Mouse (Mus musculus) liver, embryonic 13.5 days (tissue): ENCODE measurements around the gene Slc38a3. TPM values are rescaled to one million over a fixed set of nuclear protein-coding genes. Genes with fewer than 3 reads are reported as not detected.

ENCODE experiments used
- ATAC-seq: fragments of 200-750 bp; cut with Nextera tagmentation; 2 replicates; pipeline ENCODE4 v1.8.0; 2017; ENCODE audit warnings: low read depth, mild to moderate bottlenecking, moderate number of reproducible peaks, moderate library complexity
- DNase-seq: peaks from one replicate; pipeline ENCODE4 v3.0.0; 2022
- H3K27ac ChIP-seq: fragments of 300-500 bp; sonication (generic); 2 replicates; pipeline ENCODE4 v1.5.1; 2015; ENCODE audit warnings: moderate library complexity, mild to moderate bottlenecking, inconsistent platforms
- H3K27me3 ChIP-seq: fragments of 300-500 bp; sonication (generic); 2 replicates; pipeline ENCODE4 v1.6.1; 2015; ENCODE audit warnings: mild to moderate bottlenecking, inconsistent platforms
- H3K36me3 ChIP-seq: fragments of 300-500 bp; sonication (generic); 2 replicates; pipeline ENCODE4 v1.6.1; 2015; ENCODE audit warnings: mild to moderate bottlenecking, inconsistent platforms
- H3K4me1 ChIP-seq: fragments of 300-500 bp; sonication (generic); replicated peaks from 2 replicates; pipeline ENCODE4 v1.6.1; 2015; ENCODE audit warnings: inconsistent platforms
- H3K4me2 ChIP-seq: fragments of 300-500 bp; sonication (generic); 2 replicates; pipeline ENCODE4 v1.6.1; 2015; ENCODE audit warnings: inconsistent platforms, mild to moderate bottlenecking, moderate library complexity
- H3K4me3 ChIP-seq: fragments of 300-500 bp; sonication (generic); replicated peaks from 2 replicates; pipeline ENCODE4 v1.5.1; 2015; ENCODE audit warnings: mild to moderate bottlenecking, inconsistent platforms
- H3K9ac ChIP-seq: fragments of 300-500 bp; sonication (generic); 2 replicates; pipeline ENCODE4 v1.6.1; 2015; ENCODE audit warnings: mild to moderate bottlenecking, inconsistent platforms
- H3K9me3 ChIP-seq: fragments of 300-500 bp; sonication (generic); replicated peaks from 2 replicates; pipeline ENCODE4 v1.6.1; 2016; ENCODE audit warnings: inconsistent platforms
- WGBS: fragments of 180-500 bp; shearing (Covaris S2); methylation state at CpG from one replicate; pipeline ENCODE4 v1.1.7; 2015; ENCODE audit not compliant: insufficient replicate concordance; 5-methylcytosine and 5-hydroxymethylcytosine counted together
- polyA plus RNA-seq: library from polyadenylated mRNA; unstranded; fragments of >200 nt; fragmentation: Nextera tagmentation; extraction: Ambion mirVana; gene quantifications from 2 replicates; pipeline ENCODE4 v1.2.1, GENCODE M21; 2015

Gene Slc38a3
- polyA plus RNA-seq, 1 experiment from 2014 or later = 5.9 TPM

GRCm38 (mm10) chr9:107601275-107601674 is 68.1 kb downstream of the Slc38a3 start:
- Histone ChIP-seq H3K4me3 (no peak overlapping the region), H3K9ac (no peak overlapping the region), H3K36me3 (no peaks in the 10 kb centered on the region), H3K27me3 (peaks cover 51% of the 10 kb centered on the region), H3K9me3 (no peaks in the 10 kb centered on the region), H3K27ac (no peak overlapping the region), H3K4me2 (no peak overlapping the region), H3K4me1 (peaks cover 59% of the 10 kb centered on the region)
- DNase-seq = no peak
- WGBS = 70% methylated on average over 11 of the region's 11 CpGs
- ATAC-seq = no peak

GRCm38 (mm10) chr9:107600745-107601144 is 68.6 kb downstream of the Slc38a3 start:
- Histone ChIP-seq H3K4me2 (no peak overlapping the region), H3K27me3 (peaks cover 45% of the 10 kb centered on the region), H3K4me3 (no peak overlapping the region), H3K27ac (no peak overlapping the region), H3K36me3 (peaks cover 4% of the 10 kb centered on the region; the same call in 1 of the 2 replicates), H3K9me3 (no peaks in the 10 kb centered on the region), H3K9ac (no peak overlapping the region), H3K4me1 (peaks cover 59% of the 10 kb centered on the region)
- WGBS = 61% methylated on average over 12 of the region's 12 CpGs
- no peak for ATAC-seq
- DNase-seq = no peak

Other genes with a start within 250 kb of the Slc38a3 start
- gene Tmem115, start 135.6 kb downstream of the Slc38a3 start, polyA plus RNA-seq = 16.5 and 18.3 TPM in 2 replicates
- gene Cyb561d2, start 127.3 kb downstream of the Slc38a3 start, polyA plus RNA-seq = 17.4 and 17.7 TPM in 2 replicates
- 14.3 and 16.0 TPM in 2 replicates for gene Nprl2, start 127.3 kb downstream of the Slc38a3 start, polyA plus RNA-seq
- 0.21 TPM in 1 of 2 replicates, not detected in the other for gene Zmynd10, start 122.2 kb downstream of the Slc38a3 start, polyA plus RNA-seq
- 17.5 and 18.2 TPM in 2 replicates for gene Rassf1, start 118.0 kb downstream of the Slc38a3 start, polyA plus RNA-seq
- 40.1 and 44.6 TPM in 2 replicates for gene Tusc2, start 106.3 kb downstream of the Slc38a3 start, polyA plus RNA-seq
- 43.8 and 44.7 TPM in 2 replicates for gene Hyal2, start 101.6 kb downstream of the Slc38a3 start, polyA plus RNA-seq
- gene Hyal1, start 92.6 kb downstream of the Slc38a3 start, polyA plus RNA-seq = 2.6 TPM in 2 replicates
- 10.5 and 12.2 TPM in 2 replicates for gene Naa80, start 90.6 kb downstream of the Slc38a3 start, polyA plus RNA-seq
- gene Hyal3, start 88.7 kb downstream of the Slc38a3 start, polyA plus RNA-seq = 0.82 and 1.2 TPM in 2 replicates
- gene Ifrd2, start 81.9 kb downstream of the Slc38a3 start, polyA plus RNA-seq = 167 and 175 TPM in 2 replicates
- gene Sema3b, start 60.3 kb downstream of the Slc38a3 start, polyA plus RNA-seq = 0.22 and 0.34 TPM in 2 replicates
- gene Gnai2, start 34.2 kb downstream of the Slc38a3 start, polyA plus RNA-seq = 144 and 163 TPM in 2 replicates
- 1.1 and 1.5 TPM in 2 replicates for gene Gnat1, start 10.2 kb upstream of the Slc38a3 start, polyA plus RNA-seq
- gene Sema3f, start 40.9 kb upstream of the Slc38a3 start, polyA plus RNA-seq = 0.93 and 1.0 TPM in 2 replicates
- 64.7 and 75.5 TPM in 2 replicates for gene Rbm5, start 101.5 kb upstream of the Slc38a3 start, polyA plus RNA-seq
- 30.4 and 36.2 TPM in 2 replicates for gene Rbm6, start 203.7 kb upstream of the Slc38a3 start, polyA plus RNA-seq
- gene Mon1a, start 218.6 kb upstream of the Slc38a3 start, polyA plus RNA-seq = 5.6 and 5.8 TPM in 2 replicates
- gene Mst1r, start 237.3 kb upstream of the Slc38a3 start, polyA plus RNA-seq = 0.68 and 0.71 TPM in 2 replicates